Mouse (Mus musculus) fibroblast of lung, adult 2 months (primary cell): ENCODE data around the gene Gins3.
"Not testable (repeated sequence)": the region's sequence is repeated elsewhere in the genome, so short reads cannot be mapped to it uniquely, and the experiment has no call there.

Experiments
- DNase-seq: peaks from one replicate; pipeline ENCODE4 v3.0.0-alpha.2; 2011; ENCODE audit warnings: low read depth

Gins3 gene

GRCm38 (mm10) chr8:95653351-95653750, 20.1 kb downstream of the Gins3 start:
- no peak for DNase-seq

GRCm38 (mm10) chr8:95655831-95656230, 22.6 kb downstream of the Gins3 start:
- DNase-seq, result no peak

GRCm38 (mm10) chr8:95656316-95657002, 23.2 kb downstream of the Gins3 start:
- no peak for DNase-seq

GRCm38 (mm10) chr8:95657523-95657922, 24.3 kb downstream of the Gins3 start:
- no peak for DNase-seq

GRCm38 (mm10) chr8:95660334-95660882, 27.2 kb downstream of the Gins3 start:
- DNase-seq, result no peak

GRCm38 (mm10) chr8:95661085-95661484, 27.8 kb downstream of the Gins3 start:
- DNase-seq, result no peak

- no peak for DNase-seq
These were observed 28.3 kb downstream of the Gins3 start for GRCm38 (mm10) chr8:95661575-95661974.

- DNase-seq, result no peak
These were observed 29.8 kb downstream of the Gins3 start for GRCm38 (mm10) chr8:95662885-95663598.

GRCm38 (mm10) chr8:95663599-95663949, 30.3 kb downstream of the Gins3 start:
- DNase-seq, result no peak

GRCm38 (mm10) chr8:95665813-95666452, 32.7 kb downstream of the Gins3 start:
- not testable (repeated sequence) for DNase-seq

GRCm38 (mm10) chr8:95668163-95668958, 35.1 kb downstream of the Gins3 start:
- DNase-seq, result no peak

- no peak for DNase-seq
These were observed 36.7 kb downstream of the Gins3 start for GRCm38 (mm10) chr8:95669967-95670366.

GRCm38 (mm10) chr8:95671861-95672260, 38.6 kb downstream of the Gins3 start:
- no peak for DNase-seq

GRCm38 (mm10) chr8:95672811-95673210, 39.6 kb downstream of the Gins3 start:
- DNase-seq, result no peak

- no peak for DNase-seq
These were observed 43.4 kb downstream of the Gins3 start, which contains the start of gene Ndrg4 for GRCm38 (mm10) chr8:95676631-95677030. Gene Ndrg4, plus strand, starts transcription at chr8:95676980.

- DNase-seq, result no peak
These were observed 44.4 kb downstream of the Gins3 start for GRCm38 (mm10) chr8:95677591-95678023.

GRCm38 (mm10) chr8:95678024-95678611, 44.9 kb downstream of the Gins3 start:
- DNase-seq, result no peak

GRCm38 (mm10) chr8:95688073-95688672, 54.9 kb downstream of the Gins3 start:
- DNase-seq, result no peak

GRCm38 (mm10) chr8:95690929-95691541, 57.8 kb downstream of the Gins3 start:
- no peak for DNase-seq

- no peak for DNase-seq
These were observed 61.4 kb downstream of the Gins3 start for GRCm38 (mm10) chr8:95694631-95695030.
